Mouse (Mus musculus) heart, embryonic 15.5 days (tissue): Measurements from ENCODE around the gene Adam10. TPM values are rescaled to one million over a fixed set of nuclear protein-coding genes. Genes with fewer than 3 reads are reported as not detected.

Experiments used
- ATAC-seq: fragments of 200-750 bp; cut with Nextera tagmentation; replicated peaks from 2 replicates; pipeline ENCODE4 v1.8.0; 2017; ENCODE audit warnings: low read depth, moderate TSS enrichment; ENCODE audit not compliant: insufficient number of reproducible peaks, insufficient read depth, low FRiP score
- H3K27ac ChIP-seq: fragments of 300-500 bp; sonication (generic); 2 replicates; pipeline ENCODE4 v1.5.1; 2015; ENCODE audit warnings: mild to moderate bottlenecking, inconsistent platforms
- H3K27me3 ChIP-seq: fragments of 300-500 bp; sonication (generic); 2 replicates; pipeline ENCODE4 v1.6.1; 2015; ENCODE audit warnings: inconsistent platforms
- H3K36me3 ChIP-seq: fragments of 300-500 bp; sonication (generic); 2 replicates; pipeline ENCODE4 v1.6.1; 2015; ENCODE audit warnings: mild to moderate bottlenecking, inconsistent platforms
- H3K4me1 ChIP-seq: fragments of 300-500 bp; sonication (generic); replicated peaks from 2 replicates; pipeline ENCODE4 v1.6.1; 2015; ENCODE audit warnings: inconsistent platforms
- H3K4me2 ChIP-seq: fragments of 300-500 bp; sonication (generic); 2 replicates; pipeline ENCODE4 v1.6.1; 2015; ENCODE audit warnings: inconsistent platforms, mild to moderate bottlenecking, moderate library complexity
- H3K4me3 ChIP-seq: fragments of 300-500 bp; sonication (generic); 2 replicates; pipeline ENCODE4 v1.5.1; 2015; ENCODE audit warnings: mild to moderate bottlenecking, inconsistent platforms
- H3K9ac ChIP-seq: fragments of 300-500 bp; sonication (generic); 2 replicates; pipeline ENCODE4 v1.6.1; 2015; ENCODE audit warnings: mild to moderate bottlenecking, inconsistent platforms
- H3K9me3 ChIP-seq: fragments of 300-500 bp; sonication (generic); replicated peaks from 2 replicates; pipeline ENCODE4 v1.6.1; 2016; ENCODE audit warnings: inconsistent platforms
- WGBS: fragments of 180-500 bp; shearing (Covaris S2); methylation state at CpG from one replicate; pipeline ENCODE4 v1.1.7; 2015; ENCODE audit warnings: mixed read lengths; 5-methylcytosine and 5-hydroxymethylcytosine counted together
- microRNA-seq: library from miRNA; unstranded; fragments of <30 nt; microRNA quantifications from one replicate; pipeline ENCODE4, GENCODE M21; 2016
- polyA plus RNA-seq: library from polyadenylated mRNA; unstranded; fragments of >200 nt; fragmentation: Nextera tagmentation; extraction: Ambion mirVana; gene quantifications from 2 replicates; pipeline ENCODE4 v1.2.1, GENCODE M21; 2015

Adam10 gene
- polyA plus RNA-seq, 1 experiment from 2014 or later: 61.3 TPM

GRCm38 (mm10) chr9:70818739-70819138 is 139.9 kb downstream of the Adam10 start:
- Histone ChIP-seq H3K27me3 (no peaks in the 10 kb centered on the region), H3K27ac (no peak overlapping the region), H3K36me3 (no peaks in the 10 kb centered on the region), H3K4me2 (no peak overlapping the region), H3K9me3 (no peaks in the 10 kb centered on the region), H3K9ac (no peak overlapping the region), H3K4me3 (no peak overlapping the region), H3K4me1 (peaks cover 11% of the 10 kb centered on the region)
- ATAC-seq: no peak
- WGBS: 84% methylated on average over 14 of the region's 14 CpGs

- WGBS: 77% methylated on average over 3 of the region's 3 CpGs
- Histone ChIP-seq H3K36me3 (no peaks in the 10 kb centered on the region), H3K27me3 (no peaks in the 10 kb centered on the region), H3K4me2 (no peak overlapping the region), H3K9ac (no peak overlapping the region), H3K27ac (no peak overlapping the region), H3K9me3 (no peaks in the 10 kb centered on the region), H3K4me1 (no peaks in the 10 kb centered on the region), H3K4me3 (no peak overlapping the region)
- ATAC-seq: no peak
These were observed 145.3 kb downstream of the Adam10 start for GRCm38 (mm10) chr9:70824103-70824502.

GRCm38 (mm10) chr9:70827911-70828310 is 149.1 kb downstream of the Adam10 start:
- Histone ChIP-seq H3K27ac (no peak overlapping the region), H3K27me3 (no peaks in the 10 kb centered on the region), H3K4me2 (no peak overlapping the region), H3K4me1 (peaks cover 4% of the 10 kb centered on the region; the same call in 1 of the 2 replicates), H3K4me3 (no peak overlapping the region), H3K9me3 (no peaks in the 10 kb centered on the region), H3K36me3 (no peaks in the 10 kb centered on the region), H3K9ac (no peak overlapping the region)
- ATAC-seq: no peak
- 88% methylated on average over 6 of the region's 6 CpGs for whole genome bisulfite sequencing

Small RNA genes lying within 50 kb of the gene (microRNA-seq; reads per million reads assigned to microRNA genes)
- gene Gm25149: not detected

Other genes starting within 250 kb of the Adam10 start
- gene Rnf111, start 175.3 kb upstream of the Adam10 start, polyA plus RNA-seq: 18.5 and 23.2 TPM in 2 replicates
- 32.7 and 33.0 TPM in 2 replicates for gene Sltm, start 136.2 kb upstream of the Adam10 start, polyA plus RNA-seq
- 0.36 and 0.45 TPM in 2 replicates for gene Gm10642, start 22.7 kb upstream of the Adam10 start, polyA plus RNA-seq
- 10.9 and 13.1 TPM in 2 replicates for gene Mindy2, start 21.8 kb upstream of the Adam10 start, polyA plus RNA-seq